Mouse (Mus musculus) bone marrow, adult 2 months (tissue): Measurements from ENCODE around the gene Ccm2l.

Experiments
- CTCF ChIP-seq: fragments of 200-500 bp; IDR thresholded peaks from 2 replicates; pipeline ENCODE4 v1.5.1; 2011; ENCODE audit warnings: low read length, control low read depth; ENCODE audit not compliant: control insufficient read depth, insufficient read depth
- POLR2A ChIP-seq: fragments of 200-500 bp; IDR thresholded peaks from 2 replicates; pipeline ENCODE4 v1.6.1; 2011; ENCODE audit warnings: low read depth, mild to moderate bottlenecking, control low read depth, low read length, borderline replicate concordance; ENCODE audit not compliant: control insufficient read depth

DNA sequence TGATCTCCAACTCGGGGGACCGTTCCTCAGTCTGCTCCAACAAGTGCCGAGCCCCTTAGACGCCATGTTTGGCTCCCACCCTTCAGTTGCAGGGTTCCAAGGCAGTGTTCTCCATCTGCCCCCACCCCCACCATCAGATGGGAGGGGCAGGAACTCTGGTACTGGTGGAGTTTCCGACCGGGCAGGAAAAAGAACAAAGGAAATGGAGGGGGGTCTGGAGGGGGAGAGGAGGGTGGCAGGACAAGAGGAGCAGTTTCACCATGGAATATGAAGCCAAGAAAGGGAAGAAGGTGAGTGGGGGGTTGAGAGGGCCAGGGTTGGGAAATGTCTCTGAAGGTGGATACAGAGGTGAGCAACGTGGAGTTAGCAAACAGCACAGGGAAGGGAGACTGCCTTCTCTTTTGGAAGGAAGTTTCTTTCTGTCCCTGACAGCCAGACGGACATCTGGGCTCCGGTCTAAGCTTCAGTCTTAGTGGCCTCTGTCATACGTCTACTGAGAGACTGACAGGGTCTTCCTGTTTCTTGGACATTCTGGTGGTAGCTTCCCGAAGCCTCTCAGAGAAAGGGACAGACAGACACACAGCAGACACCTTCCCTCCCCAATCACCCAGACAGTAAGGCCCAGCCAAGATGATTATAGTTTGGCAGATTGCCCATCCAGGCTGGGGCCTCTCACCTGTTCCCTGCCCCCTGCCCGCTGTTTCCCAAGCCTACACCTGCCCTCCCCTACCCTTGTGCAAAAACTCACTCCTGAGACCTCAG lies at the start of gene Ccm2l:
- no peak for TF ChIP-seq CTCF
- no peak for TF ChIP-seq POLR2A
